Mouse (Mus musculus) frontal cortex, adult 2 months (tissue): Measurements from ENCODE around the gene Ube2i. TPM values are rescaled to one million over a fixed set of nuclear protein-coding genes. Genes with fewer than 3 reads are reported as not detected.

Experiments
- DNase-seq, 2 experiments: peaks; one replicate each; pipeline ENCODE4 v3.0.0; 2022; ENCODE audit warnings: low spot score in 1 of 2; ENCODE audit errors: extremely low spot score in 1 of 2
- polyA plus RNA-seq: library from polyadenylated mRNA; depleted of rRNA; stranded (reverse); fragments of >200 nt; gene quantifications from 2 replicates; pipeline ENCODE4 v1.2.3, GENCODE M21; 2012; rRNA removed

Gene Ube2i
- polyA plus RNA-seq: 265 and 295 TPM in 2 replicates

DNA sequence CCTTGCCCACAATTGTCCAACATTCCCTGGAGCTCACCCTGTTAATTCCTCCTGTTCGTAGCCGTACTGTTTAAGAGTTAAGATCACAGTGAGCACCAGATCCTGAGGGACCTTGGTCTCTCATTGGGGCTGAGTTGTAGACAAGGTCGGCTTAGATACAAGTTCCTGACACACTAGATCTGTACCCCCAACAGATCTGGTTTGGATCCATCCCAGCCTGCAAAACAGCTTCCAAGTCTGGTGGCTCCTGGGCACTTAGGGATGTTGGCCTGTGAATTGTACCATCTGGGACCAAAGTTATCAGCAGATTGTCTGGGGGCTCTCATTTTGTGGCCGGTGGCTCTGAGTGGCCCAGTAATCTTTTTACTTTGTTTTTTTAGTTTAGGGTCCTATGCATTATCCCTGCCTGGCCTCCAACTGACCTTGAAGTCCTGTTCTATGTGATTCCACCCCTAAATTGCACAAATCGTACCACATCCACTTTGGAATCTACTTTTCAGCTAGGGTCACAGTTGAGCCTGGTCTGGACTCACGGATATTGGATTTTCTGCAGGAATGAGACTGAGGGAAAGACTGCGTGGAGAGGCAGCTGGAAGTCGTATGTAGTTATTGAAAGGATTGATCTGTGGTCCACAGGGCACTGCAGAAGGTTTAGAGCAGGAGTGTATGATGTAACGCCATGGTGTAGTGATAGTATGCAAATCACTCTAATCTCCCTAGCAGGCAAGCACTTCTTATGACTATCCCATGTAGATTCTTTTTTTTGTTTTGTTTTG, at the start of gene Ube2i:
TSS of gene Ube2i (minus strand) at position 52 of the 776 bp plus-strand sequence.
- no peak for DNase-seq

DNA sequence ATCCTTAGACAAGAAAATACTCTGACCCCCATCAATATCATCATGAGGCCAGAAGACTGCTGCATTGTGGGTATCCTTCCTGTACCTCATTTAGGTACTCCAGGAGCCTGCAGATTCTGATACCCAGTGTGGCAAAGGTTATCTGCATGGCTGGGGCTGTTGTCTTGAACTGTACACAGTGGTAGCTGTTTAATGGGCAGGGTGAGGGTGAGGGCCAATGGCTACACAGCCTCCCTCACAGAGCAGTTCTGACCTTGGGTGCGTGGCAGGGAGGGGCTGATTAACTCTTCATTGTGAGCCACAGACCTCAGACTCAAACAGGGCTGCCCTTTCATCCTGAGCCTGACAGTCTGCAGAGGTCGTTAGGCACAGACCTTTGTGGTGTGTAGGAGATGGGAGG, 48.5 kb upstream of the Ube2i start:
- DNase-seq: no peak

DNA sequence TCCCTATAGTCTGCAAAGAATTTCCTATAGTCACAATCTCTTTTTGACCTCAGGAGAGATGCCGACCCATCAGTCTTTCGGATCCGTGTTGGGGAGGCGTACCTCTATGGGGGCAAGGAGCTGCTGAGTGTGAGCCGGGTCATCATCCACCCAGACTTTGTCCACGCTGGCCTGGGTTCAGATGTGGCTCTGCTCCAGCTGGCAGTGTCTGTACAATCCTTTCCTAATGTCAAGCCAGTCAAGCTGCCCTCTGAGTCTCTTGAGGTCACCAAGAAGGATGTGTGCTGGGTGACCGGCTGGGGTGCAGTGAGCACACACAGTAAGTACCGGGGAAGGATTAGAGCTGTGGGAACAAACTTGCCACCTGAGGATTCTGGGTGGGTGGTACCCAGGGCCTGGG, 46.4 kb upstream of the Ube2i start:
- no peak for DNase-seq

GRCm38 (mm10) chr17:25318354-25318753, 43.9 kb upstream of the Ube2i start, which contains the start of gene Prss29:
Gene Prss29 (plus strand): TSS chr17:25318654.
- DNase-seq: no peak

GRCm38 (mm10) chr17:25308346-25308745, 33.9 kb upstream of the Ube2i start, which contains the start of gene Prss28:
Gene Prss28 (plus strand): TSS chr17:25308646.
- DNase-seq: no peak

- no peak for DNase-seq
Measured at GRCm38 (mm10) chr17:25298094-25298493, 23.7 kb upstream of the Ube2i start, which contains the start of gene Prss34. Gene Prss34 (plus strand): TSS chr17:25298394.

DNA sequence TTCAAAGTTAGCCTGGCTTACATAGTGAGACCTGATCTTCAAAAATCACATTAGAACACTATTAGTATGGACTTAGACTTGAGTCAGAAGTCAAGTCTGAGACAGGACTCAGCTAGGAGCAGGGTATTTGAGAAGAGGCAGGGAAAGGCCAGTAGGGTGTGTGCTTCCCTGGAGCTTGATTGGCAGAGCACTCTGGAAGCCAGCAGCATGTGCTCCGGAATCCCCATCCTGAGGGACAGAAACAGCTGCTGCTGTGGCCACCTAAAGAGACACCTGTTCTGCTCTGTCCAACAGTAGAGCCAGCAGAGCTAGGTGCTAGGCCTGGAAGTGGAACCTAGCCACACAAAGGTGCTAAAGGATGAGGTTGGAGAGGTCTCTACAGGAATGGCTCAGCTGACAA, 19.7 kb upstream of the Ube2i start:
- no peak for DNase-seq

DNA sequence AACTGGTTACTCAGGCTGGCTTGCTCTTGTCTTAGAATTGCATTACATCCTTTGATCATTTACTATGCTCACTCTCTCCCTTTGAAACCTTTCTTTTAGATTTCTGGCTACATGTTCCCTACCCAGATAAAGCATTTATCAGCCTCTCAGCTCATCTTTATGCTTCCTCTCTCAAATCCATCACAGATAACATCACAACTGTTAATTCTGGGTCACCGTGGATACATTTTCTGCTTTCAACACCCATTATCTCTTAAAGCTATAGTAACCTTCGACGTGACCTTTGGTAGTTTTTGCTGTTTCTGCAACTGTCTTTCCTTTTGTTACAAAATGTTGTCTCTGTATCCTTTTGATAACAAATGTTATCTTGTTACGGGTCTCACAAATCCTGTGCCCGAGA, 19.1 kb upstream of the Ube2i start:
- DNase-seq: no peak

- no peak for DNase-seq
Measured at GRCm38 (mm10) chr17:25290411-25290810, 16.0 kb upstream of the Ube2i start.

GRCm38 (mm10) chr17:25288842-25289241, 14.4 kb upstream of the Ube2i start:
- peak in 1 of 2 experiments; percentile 61 for DNase-seq

- DNase-seq: peak; percentile 27 to 82
Measured at GRCm38 (mm10) chr17:25285033-25285432, 10.6 kb upstream of the Ube2i start.

GRCm38 (mm10) chr17:25282133-25282532, 7.7 kb upstream of the Ube2i start:
- DNase-seq: no peak

DNA sequence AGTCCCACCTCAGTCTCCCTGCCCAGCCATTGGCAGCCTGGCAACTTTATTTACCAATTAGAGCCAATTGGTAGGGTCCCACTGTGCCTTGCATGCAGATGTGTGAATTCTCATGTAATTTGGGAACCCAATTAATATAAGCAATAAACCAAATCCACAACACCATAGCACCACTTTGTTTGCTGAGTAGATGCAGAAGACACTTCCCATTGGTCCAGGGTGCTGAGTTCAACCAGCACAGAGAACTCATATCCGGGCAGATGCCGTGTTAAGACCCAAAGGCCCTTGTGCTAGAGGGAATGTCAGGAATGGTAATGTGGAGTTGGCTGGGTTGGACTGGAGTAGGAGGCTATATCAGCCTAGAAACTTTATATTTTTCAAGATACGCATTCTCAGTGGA, 1.4 kb upstream of the Ube2i start:
- DNase-seq: no peak

DNA sequence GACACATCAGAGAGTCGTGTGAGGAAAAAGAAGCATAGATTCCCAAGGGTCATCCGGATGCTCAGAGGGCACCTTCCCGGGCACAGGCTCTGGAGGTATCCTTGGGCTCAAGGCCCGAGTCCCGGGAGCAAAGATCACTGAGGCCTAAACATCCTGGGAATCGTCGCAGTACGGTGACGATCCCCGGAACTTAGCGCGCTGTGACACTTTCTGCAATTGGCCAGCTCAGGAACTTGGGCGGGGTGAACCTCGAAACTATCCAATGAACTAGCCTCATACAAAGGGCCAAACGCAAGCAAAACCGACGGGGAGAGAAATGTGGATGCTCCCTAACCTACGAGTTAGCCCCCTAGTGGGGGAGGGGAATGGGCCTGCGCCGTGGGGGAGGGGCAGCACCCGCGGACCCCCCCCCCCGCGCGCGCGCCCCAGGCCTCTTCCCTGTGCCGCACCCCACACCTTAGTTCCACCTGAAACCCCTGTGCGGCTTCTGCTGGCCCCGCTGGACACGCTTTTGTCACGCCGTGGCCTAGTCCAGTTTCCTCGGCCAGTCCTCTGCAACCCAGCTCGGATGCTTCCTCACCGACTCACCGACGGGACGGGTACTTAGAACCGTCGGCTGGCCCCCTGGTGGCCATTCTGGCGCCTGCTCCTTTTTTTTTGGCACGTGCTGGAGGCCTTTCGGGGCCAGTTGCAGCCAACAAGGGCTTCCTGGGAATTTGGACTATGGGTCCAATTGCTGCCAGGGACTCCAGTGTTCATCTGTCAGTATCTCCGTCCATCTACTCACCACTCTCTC, 518 bp downstream of the Ube2i start:
- DNase-seq: peak; percentile 88 to 99

DNA sequence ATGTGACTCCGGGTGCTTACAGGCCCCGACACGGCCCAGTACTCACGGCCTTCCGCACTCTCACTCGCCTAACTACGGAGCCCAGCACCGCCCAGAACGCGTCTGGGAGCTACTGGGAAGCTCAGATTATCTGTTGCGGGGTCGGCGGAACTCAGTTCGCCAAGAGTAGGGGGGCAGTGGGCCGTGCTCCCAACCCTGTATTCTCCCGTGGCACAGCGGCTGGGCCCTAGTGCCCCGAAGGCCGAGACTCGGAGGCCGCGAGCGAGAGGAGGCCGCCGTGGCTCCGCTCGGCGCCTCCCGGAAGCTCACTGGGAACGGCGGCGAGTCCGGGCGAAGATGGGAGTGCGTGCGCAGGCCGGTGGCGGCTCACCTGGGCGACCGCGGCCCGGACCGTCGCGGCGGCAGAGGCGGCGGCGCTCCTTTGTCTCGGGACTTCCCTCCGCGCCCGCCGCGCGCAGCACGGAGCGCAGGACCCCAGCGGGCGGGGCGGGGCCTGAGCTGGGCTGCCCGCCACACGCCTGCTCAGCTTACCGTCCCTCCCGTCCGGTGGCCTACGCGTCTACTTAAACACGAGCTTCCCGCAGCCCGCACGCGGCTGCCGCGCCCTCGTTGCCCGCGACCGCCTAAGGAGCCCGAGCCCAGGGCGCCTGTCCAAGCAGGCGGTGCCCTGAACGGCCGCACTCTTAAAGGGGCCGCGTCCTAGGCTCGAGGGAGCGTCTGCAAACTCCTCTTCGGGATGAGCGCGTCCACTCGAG, 1.3 kb downstream of the Ube2i start:
- peak in 1 of 2 experiments; percentile 89 for DNase-seq

DNA sequence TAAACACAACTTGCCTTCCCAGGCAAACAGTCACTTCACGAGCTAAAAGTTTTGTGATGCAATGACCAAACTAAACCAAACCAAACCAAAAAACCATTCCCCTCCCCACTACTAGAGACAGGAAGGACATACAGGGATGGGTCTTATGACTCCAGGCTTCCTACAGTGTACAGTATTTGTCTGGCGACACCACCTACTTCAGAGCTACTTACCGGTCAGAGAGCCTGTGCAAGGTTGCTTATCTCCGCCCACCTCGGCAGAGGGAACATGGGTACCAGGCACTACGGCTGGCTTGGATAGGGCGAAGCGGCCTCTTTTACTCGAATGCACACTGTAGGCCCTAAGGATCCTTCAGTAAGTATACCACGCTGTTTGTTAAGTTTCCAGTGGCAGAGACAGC, 2.1 kb downstream of the Ube2i start:
- no peak for DNase-seq

- no peak for DNase-seq
Measured at GRCm38 (mm10) chr17:25270795-25271335, 3.6 kb downstream of the Ube2i start.

GRCm38 (mm10) chr17:25264453-25264852, 10.0 kb downstream of the Ube2i start:
- peak in 1 of 2 experiments; percentile 45 for DNase-seq

GRCm38 (mm10) chr17:25257804-25258261, 16.6 kb downstream of the Ube2i start:
- no peak for DNase-seq

DNA sequence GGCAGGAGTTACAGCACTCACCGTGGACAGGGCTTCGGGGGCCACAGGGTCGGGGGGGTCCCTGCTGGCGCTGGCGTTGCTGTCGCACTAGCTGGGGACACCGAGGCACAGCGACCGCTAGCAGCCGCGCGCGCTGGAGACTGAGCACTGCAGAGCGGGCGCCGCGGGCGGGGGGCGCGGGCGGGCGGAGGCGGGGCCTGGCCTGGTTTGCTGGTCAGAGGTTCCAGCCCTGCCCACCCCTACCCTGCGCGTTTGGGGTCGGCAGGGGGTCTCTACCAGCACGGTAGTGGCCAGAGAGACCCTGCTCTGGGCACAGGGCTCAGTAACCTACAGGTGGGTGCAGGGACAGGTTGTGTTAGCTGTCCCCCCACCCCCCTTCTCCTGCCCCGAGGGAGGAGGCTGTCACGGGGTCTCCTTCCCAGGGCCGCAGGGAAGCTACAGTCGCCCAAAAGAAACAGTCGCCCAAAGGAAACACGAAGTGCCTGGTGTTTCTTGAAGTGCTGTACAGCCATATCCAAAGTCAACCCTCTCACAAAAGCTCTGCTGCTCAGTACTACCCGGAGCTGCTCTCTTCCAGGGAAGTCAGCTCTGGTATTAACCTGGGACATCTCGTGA, 18.2 kb downstream of the Ube2i start, which contains the start of gene Baiap3:
TSS of gene Baiap3 (minus strand) at position 225 of the 615 bp plus-strand sequence.
- no peak for DNase-seq
